Mouse (Mus musculus) liver, embryonic 14.5 days (tissue): ENCODE results near the gene Clstn2. TPM values are rescaled to one million over a fixed set of nuclear protein-coding genes. Genes with fewer than 3 reads are reported as not detected.

ENCODE experiments used
- ATAC-seq: fragments of 200-750 bp; cut with Nextera tagmentation; 2 replicates; pipeline ENCODE4 v1.8.0; 2017; ENCODE audit warnings: moderate number of reproducible peaks, mild to moderate bottlenecking, moderate library complexity; ENCODE audit not compliant: insufficient read depth
- DNase-seq, 3 experiments: peaks; one replicate each; pipeline ENCODE4 v3.0.0-alpha.2; 2012 to 2013; ENCODE audit warnings: low read depth in 3 of 3, low spot score in 3 of 3
- H3K27ac ChIP-seq: fragments of 300-500 bp; sonication (generic); 2 replicates; pipeline ENCODE4 v1.5.1; 2014; ENCODE audit warnings: moderate library complexity, mild to moderate bottlenecking, control low read depth, inconsistent platforms
- H3K27me3 ChIP-seq: fragments of 300-500 bp; sonication (generic); 2 replicates; pipeline ENCODE4 v1.6.1; 2014; ENCODE audit warnings: mild to moderate bottlenecking, low read length, moderate library complexity; ENCODE audit not compliant: control insufficient read depth, insufficient read depth
- H3K36me3 ChIP-seq: fragments of 300-500 bp; sonication (generic); replicated peaks from 2 replicates; pipeline ENCODE4 v1.6.1; 2014; ENCODE audit warnings: low read depth; ENCODE audit not compliant: control insufficient read depth, insufficient read depth
- H3K4me1 ChIP-seq, 2 experiments: fragments of 200-500 bp in 1 of 2; fragments of 300-500 bp in 1 of 2; sonication (generic) in 1 of 2; replicated peaks; 2 replicates each; pipeline ENCODE4 v1.6.1; 2012 to 2014; ENCODE audit warnings: antibody characterized with exemption in 1 of 2, inconsistent platforms in 1 of 2, low read length in 1 of 2; ENCODE audit not compliant: control insufficient read depth in 2 of 2, insufficient read depth in 2 of 2
- H3K4me2 ChIP-seq: fragments of 300-500 bp; sonication (generic); 2 replicates; pipeline ENCODE4 v1.6.1; 2014; ENCODE audit warnings: low read depth, mild to moderate bottlenecking, control low read depth, moderate library complexity
- H3K4me3 ChIP-seq, 2 experiments: fragments of 200-500 bp in 1 of 2; fragments of 300-500 bp in 1 of 2; sonication (generic) in 1 of 2; 2 replicates each; pipeline ENCODE4 v1.5.1; 2012 to 2014; ENCODE audit warnings: low read depth in 2 of 2, low read length in 2 of 2, mild to moderate bottlenecking in 2 of 2, control low read depth in 1 of 2, inconsistent platforms in 1 of 2, moderate library complexity in 1 of 2; ENCODE audit not compliant: insufficient read depth in 1 of 2
- H3K9ac ChIP-seq: fragments of 300-500 bp; sonication (generic); replicated peaks from 2 replicates; pipeline ENCODE4 v1.6.1; 2014; ENCODE audit warnings: mild to moderate bottlenecking, control low read depth, moderate library complexity
- H3K9me3 ChIP-seq: fragments of 300-500 bp; sonication (generic); 2 replicates; pipeline ENCODE4 v1.6.1; 2016; ENCODE audit warnings: low read length, mixed read lengths; ENCODE audit not compliant: control insufficient read depth
- CTCF ChIP-seq: IDR thresholded peaks from 2 replicates; pipeline ENCODE4 v1.5.1; 2016; ENCODE audit warnings: antibody characterized with exemption, low read depth, control low read depth
- EP300 ChIP-seq: IDR thresholded peaks from 2 replicates; pipeline ENCODE4 v1.6.1; 2016; ENCODE audit warnings: antibody characterized with exemption, low read depth
- WGBS: fragments of 180-500 bp; shearing (Covaris S2); extraction: QIAGEN DNeasy Blood & Tissue Kit; methylation state at CpG from one replicate; pipeline ENCODE4 v1.1.7; 2014; ENCODE audit not compliant: insufficient replicate concordance; 5-methylcytosine and 5-hydroxymethylcytosine counted together
- polyA plus RNA-seq, 2 experiments: library from polyadenylated mRNA; depleted of rRNA in 1 of 2; stranded (reverse) in 1 of 2; unstranded in 1 of 2; fragments of >200 nt; fragmentation: Nextera tagmentation in 1 of 2; extraction: Ambion mirVana in 1 of 2; gene quantifications; 2 replicates each; pipeline versions ENCODE4 v1.2.1 to v1.2.3; 2012 to 2014

The Clstn2 gene
- polyA plus RNA-seq, 2 experiments, result 0.04 to 0.11 TPM

DNA sequence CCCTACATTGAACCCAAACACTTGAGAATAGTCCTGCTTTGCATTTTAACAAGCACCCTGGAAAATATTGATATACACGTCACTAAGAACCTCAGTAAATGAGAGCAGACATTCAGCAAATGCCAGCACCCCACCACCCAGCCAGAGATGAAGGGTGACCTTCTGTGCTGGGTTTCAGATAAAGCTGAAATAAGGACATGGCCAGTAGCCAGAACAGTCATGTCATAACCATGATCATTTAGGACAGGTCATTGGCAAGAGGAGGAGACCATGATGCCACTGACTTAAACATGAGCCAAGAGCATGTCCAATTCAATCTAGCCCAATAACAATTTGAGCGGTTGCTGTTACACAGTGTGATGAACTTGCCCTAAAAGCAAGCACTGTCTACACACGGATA is 201.8 kb downstream of the Clstn2 start:
- H3K4me2 ChIP-seq, result no peak overlapping the region
- no peaks in the 10 kb centered on the region for H3K36me3 ChIP-seq
- ATAC-seq (no peak), DNase-seq (no peak)
- WGBS, result 58% methylated on average over 3 of the region's 3 CpGs
- H3K9me3 ChIP-seq, result no peaks in the 10 kb centered on the region
- no peak overlapping the region for H3K27ac ChIP-seq
- no peak overlapping the region for H3K4me3 ChIP-seq
- H3K27me3 ChIP-seq, result no peaks in the 10 kb centered on the region
- no peak for TF ChIP-seq CTCF
- TF ChIP-seq EP300, result no peak
- no peaks in the 10 kb centered on the region for H3K4me1 ChIP-seq
- H3K9ac ChIP-seq, result no peak overlapping the region

DNA sequence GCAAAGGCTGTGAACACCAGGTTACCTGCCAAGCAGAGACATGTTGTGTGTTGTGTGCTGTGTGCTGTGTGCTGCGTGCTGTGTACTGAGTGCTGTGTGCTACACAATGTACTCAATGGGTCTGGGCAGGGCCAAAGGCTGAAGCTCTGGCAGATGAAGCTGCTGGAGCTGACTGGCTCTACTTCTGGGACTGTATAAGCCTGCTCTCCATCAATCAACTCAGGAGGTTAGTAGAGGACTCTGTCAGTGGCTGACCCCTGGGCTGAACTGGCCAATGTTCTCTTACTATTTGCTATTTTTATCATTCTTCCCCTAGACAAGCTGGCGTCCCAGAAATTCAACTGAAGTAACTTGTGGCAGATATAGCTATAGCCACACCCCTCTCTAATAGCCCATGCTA is 203.1 kb downstream of the Clstn2 start:
- Histone ChIP-seq H3K27ac (no peak overlapping the region), H3K4me2 (no peak overlapping the region), H3K36me3 (no peaks in the 10 kb centered on the region), H3K4me3 (no peak overlapping the region), H3K27me3 (no peaks in the 10 kb centered on the region), H3K9ac (no peak overlapping the region), H3K4me1 (no peaks in the 10 kb centered on the region), H3K9me3 (no peaks in the 10 kb centered on the region)
- WGBS, result 53% methylated on average over 2 of the region's 2 CpGs
- no peak for TF ChIP-seq CTCF
- TF ChIP-seq EP300, result no peak
- ATAC-seq, result no peak
- no peak for DNase-seq

DNA sequence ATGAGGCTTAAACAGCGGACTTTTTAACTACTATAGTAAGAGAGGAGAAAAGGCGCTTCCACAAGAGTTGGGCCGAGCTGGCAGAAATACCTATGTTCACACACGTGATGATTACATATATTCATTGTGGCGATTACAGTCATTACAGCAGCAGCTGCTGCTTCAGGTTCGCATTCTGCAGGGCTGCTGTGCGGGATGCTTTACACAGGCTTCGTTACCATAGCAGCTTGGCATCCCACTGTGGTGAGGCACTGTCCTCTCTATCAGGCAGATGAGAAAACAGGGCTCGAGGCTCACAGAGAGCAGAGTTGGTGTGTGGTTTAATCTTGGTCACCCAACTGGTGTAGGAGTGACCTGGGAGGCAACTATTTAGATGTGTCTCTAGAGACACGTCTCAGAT is 205.3 kb downstream of the Clstn2 start:
- Histone ChIP-seq H3K27ac (no peak overlapping the region), H3K4me2 (no peak overlapping the region), H3K36me3 (no peaks in the 10 kb centered on the region), H3K9me3 (no peaks in the 10 kb centered on the region), H3K4me3 (no peak overlapping the region), H3K27me3 (no peaks in the 10 kb centered on the region), H3K4me1 (no peaks in the 10 kb centered on the region), H3K9ac (no peak overlapping the region)
- DNase-seq (no peak), ATAC-seq (no peak)
- no peak for TF ChIP-seq CTCF
- TF ChIP-seq EP300, result no peak
- 55% methylated on average over 10 of the region's 10 CpGs for WGBS

DNA sequence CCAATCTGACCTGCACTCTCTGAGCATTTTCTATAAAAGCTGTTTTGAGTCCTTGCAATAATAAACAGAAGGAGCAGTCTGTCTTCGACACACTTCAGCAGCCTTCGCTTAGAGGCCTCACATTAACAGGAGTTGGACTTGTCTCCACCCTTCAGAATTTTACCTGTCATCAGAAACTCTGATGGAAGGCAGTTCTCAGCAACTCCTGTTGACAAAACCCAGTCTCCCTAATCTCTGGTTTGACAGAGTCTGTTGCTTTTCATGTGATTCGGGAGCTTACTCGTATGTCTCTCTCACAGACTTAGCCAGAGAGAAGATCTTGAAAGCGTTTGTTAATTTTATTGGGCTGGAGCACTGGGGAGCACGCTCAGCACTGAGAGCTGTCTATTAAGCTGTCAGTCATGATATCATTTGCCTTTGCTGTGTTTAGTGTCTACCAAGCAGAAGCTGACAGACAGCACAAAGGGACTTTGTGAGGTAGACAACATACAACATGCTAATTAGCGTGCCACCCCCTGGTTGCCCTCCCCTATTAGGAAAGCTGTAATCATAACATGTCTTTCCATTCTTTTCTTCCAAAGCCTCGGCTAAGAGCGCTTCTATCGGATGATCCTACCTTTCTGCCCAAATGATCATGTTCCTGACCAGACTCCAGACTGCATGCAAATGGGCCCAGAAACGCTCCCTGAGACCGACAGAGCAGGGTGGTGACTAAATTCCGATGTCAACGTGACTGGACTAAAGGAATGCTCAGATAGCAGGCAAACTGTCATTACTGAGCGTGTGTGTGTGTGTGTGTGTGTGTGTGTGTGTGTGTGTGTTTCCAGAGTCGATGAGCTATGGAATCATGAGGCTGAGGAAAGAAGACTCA is 206.7 kb downstream of the Clstn2 start:
- Histone ChIP-seq H3K4me3 (no peak overlapping the region), H3K9ac (no peak overlapping the region), H3K9me3 (no peaks in the 10 kb centered on the region), H3K36me3 (no peaks in the 10 kb centered on the region), H3K27ac (no peak overlapping the region), H3K4me1 (no peaks in the 10 kb centered on the region), H3K4me2 (no peak overlapping the region), H3K27me3 (no peaks in the 10 kb centered on the region)
- 62% methylated on average over 16 of the region's 16 CpGs for WGBS
- DNase-seq (no peak), ATAC-seq (no peak)
- TF ChIP-seq EP300, result no peak
- TF ChIP-seq CTCF, result no peak

DNA sequence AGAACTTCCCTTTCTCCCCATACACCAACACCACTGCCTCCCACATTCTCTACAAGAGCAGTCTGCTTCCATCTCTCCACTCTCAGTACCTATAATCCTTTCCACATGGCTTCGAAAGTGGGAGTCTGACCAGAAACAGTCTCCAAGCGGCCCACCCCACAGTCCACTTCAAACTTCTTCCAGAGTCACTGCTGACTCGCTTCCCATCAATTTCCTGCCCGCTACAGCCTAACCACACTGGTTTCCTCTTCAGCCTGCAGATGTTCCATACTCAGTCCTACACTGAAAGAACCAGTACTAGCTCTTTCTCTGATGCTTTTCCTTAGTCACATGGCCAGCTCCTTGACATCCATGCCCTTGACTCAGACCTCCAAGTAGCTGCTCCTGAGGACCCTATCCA is 215.9 kb downstream of the Clstn2 start:
- ATAC-seq, result no peak
- Histone ChIP-seq H3K9me3 (no peaks in the 10 kb centered on the region), H3K9ac (no peak overlapping the region), H3K27ac (no peak overlapping the region), H3K4me3 (no peak overlapping the region), H3K4me2 (no peak overlapping the region), H3K36me3 (no peaks in the 10 kb centered on the region), H3K4me1 (no peaks in the 10 kb centered on the region), H3K27me3 (no peaks in the 10 kb centered on the region)
- WGBS, result 10% methylated on average over 4 of the region's 4 CpGs
- no peak for DNase-seq
- TF ChIP-seq CTCF (no peak), EP300 (no peak)
